Mouse (Mus musculus): ENCODE data around the gene Utrn. TPM values are rescaled to one million over a fixed set of nuclear protein-coding genes. Genes with fewer than 3 reads are reported as not detected.
"Not testable (repeated sequence)": the region's sequence is repeated elsewhere in the genome, so short reads cannot be mapped to it uniquely, and the experiment has no call there.

The Utrn gene
- polyA plus RNA-seq, 1 experiment from 2014 or later: 90.3 TPM

DNA sequence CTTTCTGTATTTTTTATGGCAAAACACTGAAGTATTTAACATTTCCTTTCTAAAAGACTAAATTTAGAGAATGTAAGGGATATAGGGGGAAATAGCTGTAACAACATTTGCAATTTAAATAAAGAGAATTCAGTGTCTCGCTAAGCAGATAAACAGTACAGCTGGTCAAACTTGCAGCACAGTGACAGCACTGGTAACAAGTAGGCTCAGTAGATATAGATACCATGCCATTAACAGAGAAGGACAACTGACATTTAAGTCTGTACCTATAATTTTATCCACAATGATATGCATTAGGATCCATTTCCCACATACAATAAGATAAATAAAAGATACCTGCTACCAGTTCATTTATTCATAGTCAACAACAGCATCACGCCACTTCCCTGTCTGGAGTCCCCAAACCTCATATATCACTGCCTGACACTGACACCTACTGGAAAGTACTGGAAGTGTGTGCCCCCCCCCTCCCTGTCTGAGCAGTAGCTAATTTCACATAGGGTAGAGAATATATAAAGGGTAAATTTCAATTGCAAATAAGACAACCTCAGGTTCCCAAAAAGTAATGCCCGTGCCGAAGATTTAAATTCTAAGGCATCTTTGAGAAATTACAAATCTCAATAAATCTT, 256.8 kb downstream of the Utrn start:
- 38% methylated on average over 4 of the region's 4 CpGs for WGBS
- Histone ChIP-seq H3K27me3 (ENCODE audit: control insufficient read depth, insufficient read depth, low read length) (no peaks in the 10 kb centered on the region), H3K9me3 (ENCODE audit: control insufficient read depth, low read depth, low read length) (no peaks in the 10 kb centered on the region), H3K4me3 (ENCODE audit: low read depth, low read length) (no peak overlapping the region), H3K27ac (ENCODE audit: low read length) (no peak overlapping the region), H3K4me1 (ENCODE audit: control insufficient read depth, insufficient read depth, low read length) (no peaks in the 10 kb centered on the region), H3K4me2 (replicated peaks; ENCODE audit: low read depth, low read length) (no peak overlapping the region), H3K36me3 (ENCODE audit: control insufficient read depth, insufficient read depth, low read length) (no peaks in the 10 kb centered on the region), H3K9ac (replicated peaks; ENCODE audit: low read depth, low read length) (no peak overlapping the region)
- ATAC-seq (ENCODE audit: insufficient number of reproducible peaks, insufficient read depth, low FRiP score, low read depth): 0 out of 2 replicates have a peak, but pooled peaks have one; percentile 53

DNA sequence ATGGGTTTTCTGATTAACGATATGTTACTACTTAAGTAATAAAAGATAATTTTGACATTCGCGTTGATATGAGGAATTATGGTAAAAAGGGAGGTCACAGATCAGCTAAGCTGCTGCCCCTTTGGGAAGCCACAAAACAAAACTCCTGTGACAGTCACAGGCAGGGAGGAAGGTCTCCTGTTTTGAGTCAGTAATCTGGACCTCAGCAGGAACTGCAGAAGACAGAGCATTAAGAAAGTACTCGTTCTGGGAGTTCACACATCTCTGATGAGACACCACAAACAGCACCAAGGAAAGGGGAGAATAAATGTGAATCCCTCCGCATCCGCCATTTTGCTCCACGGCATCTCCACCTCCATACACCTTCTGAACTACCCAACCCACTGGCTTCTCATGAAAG, 259.3 kb downstream of the Utrn start:
- H3K36me3 ChIP-seq (ENCODE audit: control insufficient read depth, insufficient read depth, low read length): no peaks in the 10 kb centered on the region
- no peak for ATAC-seq (ENCODE audit: insufficient number of reproducible peaks, insufficient read depth, low FRiP score, low read depth)
- H3K4me1 ChIP-seq (ENCODE audit: control insufficient read depth, insufficient read depth, low read length): no peaks in the 10 kb centered on the region
- H3K27ac ChIP-seq (ENCODE audit: low read length): no peak overlapping the region
- H3K27me3 ChIP-seq (ENCODE audit: control insufficient read depth, insufficient read depth, low read length): no peaks in the 10 kb centered on the region
- H3K4me3 ChIP-seq (ENCODE audit: low read depth, low read length): no peak overlapping the region
- H3K9ac ChIP-seq (replicated peaks; ENCODE audit: low read depth, low read length): no peak overlapping the region
- WGBS: 80% methylated on average over 7 of the region's 7 CpGs
- no peaks in the 10 kb centered on the region for H3K9me3 ChIP-seq (ENCODE audit: control insufficient read depth, low read depth, low read length)
- H3K4me2 ChIP-seq (replicated peaks; ENCODE audit: low read depth, low read length): no peak overlapping the region

DNA sequence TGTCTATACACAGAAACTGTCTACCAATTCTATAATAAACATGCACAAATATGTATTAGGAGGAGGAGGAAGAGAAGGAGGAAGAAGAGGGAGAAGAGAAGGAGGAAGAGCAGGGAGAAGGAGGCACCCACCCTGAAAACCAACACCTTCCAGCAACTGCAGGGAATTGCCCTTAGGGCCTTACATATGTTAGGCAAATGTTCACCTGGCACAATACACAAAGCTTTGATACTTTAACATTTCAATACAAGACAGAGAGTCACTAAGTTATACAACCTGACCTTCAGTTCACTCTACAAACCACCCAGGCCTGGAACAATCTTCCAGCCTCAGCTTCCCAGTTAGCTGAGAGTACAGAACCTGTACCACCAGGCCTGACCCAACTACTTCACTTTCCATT, 260.5 kb downstream of the Utrn start:
- H3K9me3 ChIP-seq (ENCODE audit: control insufficient read depth, low read depth, low read length): no peaks in the 10 kb centered on the region
- no peaks in the 10 kb centered on the region for H3K27me3 ChIP-seq (ENCODE audit: control insufficient read depth, insufficient read depth, low read length)
- H3K27ac ChIP-seq (ENCODE audit: low read length): no peak overlapping the region
- H3K9ac ChIP-seq (replicated peaks; ENCODE audit: low read depth, low read length): no peak overlapping the region
- no peaks in the 10 kb centered on the region for H3K36me3 ChIP-seq (ENCODE audit: control insufficient read depth, insufficient read depth, low read length)
- H3K4me2 ChIP-seq (replicated peaks; ENCODE audit: low read depth, low read length): no peak overlapping the region
- no peaks in the 10 kb centered on the region for H3K4me1 ChIP-seq (ENCODE audit: control insufficient read depth, insufficient read depth, low read length)
- H3K4me3 ChIP-seq (ENCODE audit: low read depth, low read length): no peak overlapping the region
- no peak for ATAC-seq (ENCODE audit: insufficient number of reproducible peaks, insufficient read depth, low FRiP score, low read depth)

DNA sequence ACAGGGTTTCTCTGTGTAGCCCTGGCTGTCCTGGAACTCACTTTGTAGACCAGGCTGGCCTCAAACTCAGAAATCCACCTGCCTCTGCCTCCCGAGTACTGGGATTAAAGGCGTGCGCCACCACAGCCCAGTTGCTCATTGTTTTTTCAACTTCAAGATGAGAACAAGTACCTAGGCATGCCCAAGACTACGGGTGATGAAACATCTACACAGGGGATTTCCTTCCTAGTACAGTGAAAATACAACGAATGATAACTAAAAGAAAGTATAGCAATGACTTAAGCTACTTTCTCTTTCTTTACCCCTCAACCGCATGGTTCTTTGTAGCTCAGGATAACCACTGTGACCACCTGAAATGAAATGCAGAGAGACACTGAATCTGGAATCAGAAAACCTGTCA, 262.0 kb downstream of the Utrn start:
- H3K4me1 ChIP-seq (ENCODE audit: control insufficient read depth, insufficient read depth, low read length); H3K4me3 ChIP-seq (ENCODE audit: low read depth, low read length); H3K9me3 ChIP-seq (ENCODE audit: control insufficient read depth, low read depth, low read length); ATAC-seq (ENCODE audit: insufficient number of reproducible peaks, insufficient read depth, low FRiP score, low read depth); H3K9ac ChIP-seq (replicated peaks; ENCODE audit: low read depth, low read length); H3K27ac ChIP-seq (ENCODE audit: low read length); H3K36me3 ChIP-seq (ENCODE audit: control insufficient read depth, insufficient read depth, low read length); H3K4me2 ChIP-seq (replicated peaks; ENCODE audit: low read depth, low read length); H3K27me3 ChIP-seq (ENCODE audit: control insufficient read depth, insufficient read depth, low read length): not testable (repeated sequence)
- WGBS: 95% methylated on average over 6 of the region's 6 CpGs

DNA sequence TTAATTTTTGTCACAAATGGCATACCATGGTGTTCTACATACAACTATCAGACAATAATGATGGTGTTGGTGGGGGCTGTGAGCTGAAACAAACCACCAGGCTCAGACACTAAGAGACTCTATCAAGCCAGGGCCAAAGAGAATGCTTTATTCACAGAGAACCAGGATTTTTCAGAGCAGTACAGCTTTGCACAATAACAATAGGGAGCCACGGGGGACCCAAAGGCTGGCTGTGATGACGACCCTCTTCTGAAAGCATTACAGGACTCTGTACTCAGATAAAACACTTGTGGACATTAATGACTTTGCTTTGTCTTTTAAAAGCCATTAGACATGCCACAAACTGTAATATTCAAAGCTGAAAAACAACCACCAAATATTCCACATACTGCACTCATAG, 273.8 kb downstream of the Utrn start:
- H3K27ac ChIP-seq (ENCODE audit: low read length): no peak overlapping the region
- no peak overlapping the region for H3K9ac ChIP-seq (replicated peaks; ENCODE audit: low read depth, low read length)
- ATAC-seq (ENCODE audit: insufficient number of reproducible peaks, insufficient read depth, low FRiP score, low read depth): no peak
- no peaks in the 10 kb centered on the region for H3K27me3 ChIP-seq (ENCODE audit: control insufficient read depth, insufficient read depth, low read length)
- no peak overlapping the region for H3K4me2 ChIP-seq (replicated peaks; ENCODE audit: low read depth, low read length)
- no peak overlapping the region for H3K4me3 ChIP-seq (ENCODE audit: low read depth, low read length)
- no peaks in the 10 kb centered on the region for H3K36me3 ChIP-seq (ENCODE audit: control insufficient read depth, insufficient read depth, low read length)
- WGBS: 74% methylated on average over 2 of the region's 2 CpGs
- H3K9me3 ChIP-seq (ENCODE audit: control insufficient read depth, low read depth, low read length): no peaks in the 10 kb centered on the region
- H3K4me1 ChIP-seq (ENCODE audit: control insufficient read depth, insufficient read depth, low read length): no peaks in the 10 kb centered on the region

- Histone ChIP-seq H3K27ac (ENCODE audit: low read length) (no peak overlapping the region), H3K4me3 (ENCODE audit: low read depth, low read length) (no peak overlapping the region), H3K4me1 (ENCODE audit: control insufficient read depth, insufficient read depth, low read length) (no peaks in the 10 kb centered on the region), H3K9ac (replicated peaks; ENCODE audit: low read depth, low read length) (no peak overlapping the region), H3K4me2 (replicated peaks; ENCODE audit: low read depth, low read length) (no peak overlapping the region), H3K27me3 (ENCODE audit: control insufficient read depth, insufficient read depth, low read length) (no peaks in the 10 kb centered on the region), H3K36me3 (ENCODE audit: control insufficient read depth, insufficient read depth, low read length) (no peaks in the 10 kb centered on the region), H3K9me3 (ENCODE audit: control insufficient read depth, low read depth, low read length) (no peaks in the 10 kb centered on the region)
- no peak for ATAC-seq (ENCODE audit: insufficient number of reproducible peaks, insufficient read depth, low FRiP score, low read depth)
- 89% methylated on average over 8 of the region's 8 CpGs for whole genome bisulfite sequencing
Observed at GRCm38 (mm10) chr10:12594958-12595357, 274.2 kb downstream of the Utrn start.

- H3K4me2 ChIP-seq (replicated peaks; ENCODE audit: low read depth, low read length): no peak overlapping the region
- no peaks in the 10 kb centered on the region for H3K9me3 ChIP-seq (ENCODE audit: control insufficient read depth, low read depth, low read length)
- no peak for ATAC-seq (ENCODE audit: insufficient number of reproducible peaks, insufficient read depth, low FRiP score, low read depth)
- no peaks in the 10 kb centered on the region for H3K36me3 ChIP-seq (ENCODE audit: control insufficient read depth, insufficient read depth, low read length)
- no peaks in the 10 kb centered on the region for H3K4me1 ChIP-seq (ENCODE audit: control insufficient read depth, insufficient read depth, low read length)
- H3K27me3 ChIP-seq (ENCODE audit: control insufficient read depth, insufficient read depth, low read length): no peaks in the 10 kb centered on the region
- H3K4me3 ChIP-seq (ENCODE audit: low read depth, low read length): no peak overlapping the region
- H3K9ac ChIP-seq (replicated peaks; ENCODE audit: low read depth, low read length): no peak overlapping the region
- no peak overlapping the region for H3K27ac ChIP-seq (ENCODE audit: low read length)
Observed at GRCm38 (mm10) chr10:12593071-12593470, 276.1 kb downstream of the Utrn start.

GRCm38 (mm10) chr10:12591946-12592345, 277.2 kb downstream of the Utrn start:
- Histone ChIP-seq H3K27ac (ENCODE audit: low read length) (no peak overlapping the region), H3K4me1 (ENCODE audit: control insufficient read depth, insufficient read depth, low read length) (no peaks in the 10 kb centered on the region), H3K9ac (replicated peaks; ENCODE audit: low read depth, low read length) (no peak overlapping the region), H3K4me3 (ENCODE audit: low read depth, low read length) (no peak overlapping the region), H3K27me3 (ENCODE audit: control insufficient read depth, insufficient read depth, low read length) (no peaks in the 10 kb centered on the region), H3K9me3 (ENCODE audit: control insufficient read depth, low read depth, low read length) (no peaks in the 10 kb centered on the region), H3K36me3 (ENCODE audit: control insufficient read depth, insufficient read depth, low read length) (no peaks in the 10 kb centered on the region), H3K4me2 (replicated peaks; ENCODE audit: low read depth, low read length) (no peak overlapping the region)
- WGBS: 56% methylated on average over 5 of the region's 5 CpGs
- no peak for ATAC-seq (ENCODE audit: insufficient number of reproducible peaks, insufficient read depth, low FRiP score, low read depth)

DNA sequence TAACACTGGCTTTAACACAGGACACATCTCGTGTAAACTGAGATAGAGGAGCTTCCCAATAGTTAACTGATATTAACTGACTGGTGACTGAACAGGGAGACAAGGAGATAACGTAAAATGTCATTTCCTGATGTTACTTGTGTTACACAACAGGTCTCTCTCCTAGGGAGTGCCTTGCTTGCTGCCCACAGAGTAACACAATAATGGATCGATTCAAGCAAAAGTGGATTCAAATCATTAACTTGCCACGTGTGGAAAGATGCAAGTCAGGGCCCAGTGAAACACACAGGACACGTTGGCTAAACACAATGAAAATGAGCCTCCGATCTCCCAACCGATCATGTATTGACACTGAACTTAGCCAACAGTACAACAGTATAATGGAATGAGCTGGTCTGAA, 281.1 kb downstream of the Utrn start:
- WGBS: 76% methylated on average over 7 of the region's 7 CpGs
- no peaks in the 10 kb centered on the region for H3K27me3 ChIP-seq (ENCODE audit: control insufficient read depth, insufficient read depth, low read length)
- no peaks in the 10 kb centered on the region for H3K36me3 ChIP-seq (ENCODE audit: control insufficient read depth, insufficient read depth, low read length)
- no peak overlapping the region for H3K9ac ChIP-seq (replicated peaks; ENCODE audit: low read depth, low read length)
- H3K9me3 ChIP-seq (ENCODE audit: control insufficient read depth, low read depth, low read length): no peaks in the 10 kb centered on the region
- H3K4me2 ChIP-seq (replicated peaks; ENCODE audit: low read depth, low read length): no peak overlapping the region
- no peak for ATAC-seq (ENCODE audit: insufficient number of reproducible peaks, insufficient read depth, low FRiP score, low read depth)
- H3K4me1 ChIP-seq (ENCODE audit: control insufficient read depth, insufficient read depth, low read length): no peaks in the 10 kb centered on the region
- H3K27ac ChIP-seq (ENCODE audit: low read length): no peak overlapping the region
- H3K4me3 ChIP-seq (ENCODE audit: low read depth, low read length): no peak overlapping the region

Measured in stomach, embryonic 14.5 days (tissue).